Mouse (Mus musculus): Measurements from ENCODE around the gene Gpc6. TPM values are rescaled to one million over a fixed set of nuclear protein-coding genes. Genes with fewer than 3 reads are reported as not detected.

Gene Gpc6
- polyA plus RNA-seq, 1 experiment from 2014 or later: 86.1 TPM

DNA sequence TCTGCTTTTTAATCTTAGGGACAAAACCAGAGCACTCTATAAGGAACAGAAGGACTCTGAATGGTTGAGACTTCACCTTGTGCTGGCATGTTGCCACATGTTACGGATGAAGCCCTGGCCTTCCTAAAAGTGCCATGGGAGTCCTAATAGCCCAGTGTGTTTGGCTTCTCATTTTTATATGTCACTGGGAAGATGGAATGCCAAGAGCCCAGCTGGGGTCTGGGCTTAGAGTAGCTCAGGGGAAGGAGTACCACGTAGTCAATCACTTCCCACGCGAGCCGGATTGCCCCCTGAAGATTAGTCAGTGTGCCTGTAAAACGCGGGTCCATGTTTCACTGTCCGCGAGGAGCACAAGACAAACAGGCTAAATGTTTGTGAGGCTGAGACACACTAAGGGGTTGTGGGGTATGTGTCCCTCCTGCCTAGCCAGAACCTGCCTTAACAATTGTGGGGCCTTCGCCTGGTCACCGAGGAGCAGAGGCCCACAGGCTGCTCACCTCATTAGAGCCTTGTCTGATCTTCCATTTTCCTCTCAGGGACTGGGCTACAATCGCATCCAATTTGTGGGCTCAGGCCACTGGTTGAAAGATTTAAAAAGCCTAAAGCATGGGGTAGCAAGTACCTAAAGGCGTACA lies 852.9 kb downstream of the Gpc6 start:
- 70% methylated on average over 13 of the region's 13 CpGs for WGBS
- 0 out of 2 replicates have a peak, but pooled peaks cover 2% of the 10 kb centered on the region for H3K4me1 ChIP-seq (ENCODE audit: control insufficient read depth, insufficient read depth, low read length)

DNA sequence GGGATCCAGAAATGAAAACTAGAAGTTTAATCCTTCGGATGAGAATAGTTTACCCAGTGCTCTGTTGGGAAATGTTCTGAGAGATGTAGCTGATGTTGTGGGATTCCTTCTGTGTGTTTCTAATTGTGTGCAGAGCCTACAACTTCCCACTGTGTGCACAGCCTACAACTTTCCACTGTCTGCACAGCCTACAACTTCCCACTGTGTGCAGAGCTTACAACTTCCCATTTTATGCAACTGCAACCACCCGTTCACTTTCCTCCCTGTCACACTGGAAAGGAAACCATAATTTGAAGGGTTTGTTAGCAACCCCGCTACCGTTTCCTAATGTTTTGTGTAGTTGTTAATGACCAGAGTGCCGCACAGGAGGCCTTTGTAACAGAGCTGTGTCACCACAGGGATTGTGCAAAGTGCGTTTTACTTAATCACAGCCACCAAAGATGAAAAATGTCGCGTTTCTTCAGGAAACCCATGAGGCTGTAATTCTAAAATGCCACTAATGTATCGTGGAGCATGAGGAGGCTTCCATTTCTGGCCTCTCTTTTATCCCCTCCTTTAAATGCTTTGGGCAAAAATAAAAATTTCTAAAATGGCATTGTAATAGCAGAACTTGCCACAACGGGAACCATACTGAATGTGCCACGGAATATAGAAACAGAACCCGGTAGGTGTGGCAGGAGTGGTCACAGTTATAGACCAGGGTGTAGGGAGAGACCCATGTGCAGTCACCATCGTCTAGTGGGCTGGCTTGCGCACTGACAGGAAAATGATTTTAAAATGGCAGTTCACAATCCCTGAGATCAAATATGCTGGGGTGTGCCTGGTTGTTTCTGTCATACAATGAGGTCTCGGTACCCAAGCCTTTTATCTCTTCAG lies 853.7 kb downstream of the Gpc6 start:
- ATAC-seq (ENCODE audit: insufficient number of reproducible peaks, insufficient read depth, low FRiP score, low read depth): no peak
- Histone ChIP-seq H3K9ac (replicated peaks; ENCODE audit: low read depth, low read length) (no peak overlapping the region), H3K27ac (ENCODE audit: low read length) (no peak overlapping the region), H3K4me2 (replicated peaks; ENCODE audit: low read depth, low read length) (no peak overlapping the region), H3K27me3 (ENCODE audit: control insufficient read depth, insufficient read depth, low read length) (no peaks in the 10 kb centered on the region), H3K36me3 (ENCODE audit: control insufficient read depth, insufficient read depth, low read length) (no peaks in the 10 kb centered on the region), H3K9me3 (ENCODE audit: control insufficient read depth, low read depth, low read length) (no peaks in the 10 kb centered on the region), H3K4me1 (ENCODE audit: control insufficient read depth, insufficient read depth, low read length) (0 out of 2 replicates have a peak, but pooled peaks cover 2% of the 10 kb centered on the region), H3K4me3 (ENCODE audit: low read depth, low read length) (no peak overlapping the region)
- 80% methylated on average over 15 of the region's 15 CpGs for WGBS

More for the DNA sequence above, 852.9 kb downstream of the Gpc6 start:
- Histone ChIP-seq H3K9ac (replicated peaks; ENCODE audit: low read depth, low read length) (no peak overlapping the region), H3K9me3 (ENCODE audit: control insufficient read depth, low read depth, low read length) (no peaks in the 10 kb centered on the region), H3K27ac (ENCODE audit: low read length) (no peak overlapping the region), H3K36me3 (ENCODE audit: control insufficient read depth, insufficient read depth, low read length) (no peaks in the 10 kb centered on the region), H3K4me3 (ENCODE audit: low read depth, low read length) (no peak overlapping the region), H3K4me2 (replicated peaks; ENCODE audit: low read depth, low read length) (no peak overlapping the region), H3K27me3 (ENCODE audit: control insufficient read depth, insufficient read depth, low read length) (no peaks in the 10 kb centered on the region)
- ATAC-seq (ENCODE audit: insufficient number of reproducible peaks, insufficient read depth, low FRiP score, low read depth): no peak

DNA sequence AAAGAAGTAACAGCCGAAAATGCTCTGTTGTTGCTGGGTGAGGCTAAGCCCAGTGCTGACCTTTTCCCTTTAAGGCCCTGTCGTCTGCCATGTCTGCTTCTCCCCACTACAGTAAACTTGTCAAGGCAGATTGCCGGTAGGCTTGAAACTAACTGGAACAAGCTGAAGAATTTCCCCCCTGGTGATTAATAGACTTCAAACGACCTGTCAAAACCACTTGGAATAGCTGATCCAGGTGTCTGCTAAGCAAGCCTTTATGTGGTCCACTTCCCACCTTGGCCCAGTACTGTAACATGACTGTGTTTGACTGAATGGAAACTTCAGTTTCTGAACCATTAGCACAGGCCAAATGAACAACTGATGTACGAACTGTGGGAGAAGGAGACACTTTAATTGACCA lies 856.6 kb downstream of the Gpc6 start:
- H3K9me3 ChIP-seq (ENCODE audit: control insufficient read depth, low read depth, low read length): no peaks in the 10 kb centered on the region
- no peak overlapping the region for H3K27ac ChIP-seq (ENCODE audit: low read length)
- H3K4me2 ChIP-seq (replicated peaks; ENCODE audit: low read depth, low read length): no peak overlapping the region
- no peaks in the 10 kb centered on the region for H3K36me3 ChIP-seq (ENCODE audit: control insufficient read depth, insufficient read depth, low read length)
- H3K9ac ChIP-seq (replicated peaks; ENCODE audit: low read depth, low read length): no peak overlapping the region
- no peak for ATAC-seq (ENCODE audit: insufficient number of reproducible peaks, insufficient read depth, low FRiP score, low read depth)
- 0 out of 2 replicates have a peak, but pooled peaks cover 2% of the 10 kb centered on the region for H3K4me1 ChIP-seq (ENCODE audit: control insufficient read depth, insufficient read depth, low read length)
- H3K4me3 ChIP-seq (ENCODE audit: low read depth, low read length): no peak overlapping the region
- no peaks in the 10 kb centered on the region for H3K27me3 ChIP-seq (ENCODE audit: control insufficient read depth, insufficient read depth, low read length)
- 44% methylated on average over 5 of the region's 5 CpGs for WGBS

DNA sequence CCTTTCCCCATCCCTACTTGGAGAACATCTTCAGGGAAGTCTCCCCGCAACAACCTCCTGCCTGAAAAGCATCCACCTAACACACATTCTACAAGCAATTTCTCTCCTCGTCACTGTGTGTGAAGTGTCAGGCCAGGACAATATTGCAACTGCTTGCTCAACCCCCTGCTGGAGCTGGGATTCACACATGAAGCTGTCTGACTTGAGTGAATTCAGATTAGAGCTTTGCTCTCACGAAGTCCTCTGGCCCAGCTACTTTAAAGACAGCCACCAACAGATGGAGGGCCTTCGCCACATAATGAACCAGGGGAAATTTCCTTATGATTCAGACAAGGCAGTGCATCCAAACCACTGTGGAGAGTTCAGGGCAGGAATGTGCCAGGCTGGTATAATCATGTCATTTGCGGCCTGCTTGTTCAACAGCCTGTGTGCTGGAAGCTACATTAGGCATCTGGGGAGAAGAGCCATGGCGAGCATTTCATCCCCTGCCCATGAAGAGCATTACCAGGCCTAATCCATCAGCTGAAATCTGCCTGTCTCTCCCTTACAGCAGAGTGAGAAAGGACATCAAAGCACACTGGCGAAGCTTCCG lies 858.7 kb downstream of the Gpc6 start:
- WGBS: 79% methylated on average over 8 of the region's 8 CpGs
- H3K4me3 ChIP-seq (ENCODE audit: low read depth, low read length): no peak overlapping the region
- H3K27ac ChIP-seq (ENCODE audit: low read length): no peak overlapping the region
- no peak overlapping the region for H3K9ac ChIP-seq (replicated peaks; ENCODE audit: low read depth, low read length)
- H3K9me3 ChIP-seq (ENCODE audit: control insufficient read depth, low read depth, low read length): no peaks in the 10 kb centered on the region
- no peak overlapping the region for H3K4me2 ChIP-seq (replicated peaks; ENCODE audit: low read depth, low read length)
- H3K27me3 ChIP-seq (ENCODE audit: control insufficient read depth, insufficient read depth, low read length): no peaks in the 10 kb centered on the region
- H3K4me1 ChIP-seq (ENCODE audit: control insufficient read depth, insufficient read depth, low read length): 0 out of 2 replicates have a peak, but pooled peaks cover 2% of the 10 kb centered on the region
- ATAC-seq (ENCODE audit: insufficient number of reproducible peaks, insufficient read depth, low FRiP score, low read depth): no peak
- H3K36me3 ChIP-seq (ENCODE audit: control insufficient read depth, insufficient read depth, low read length): no peaks in the 10 kb centered on the region

DNA sequence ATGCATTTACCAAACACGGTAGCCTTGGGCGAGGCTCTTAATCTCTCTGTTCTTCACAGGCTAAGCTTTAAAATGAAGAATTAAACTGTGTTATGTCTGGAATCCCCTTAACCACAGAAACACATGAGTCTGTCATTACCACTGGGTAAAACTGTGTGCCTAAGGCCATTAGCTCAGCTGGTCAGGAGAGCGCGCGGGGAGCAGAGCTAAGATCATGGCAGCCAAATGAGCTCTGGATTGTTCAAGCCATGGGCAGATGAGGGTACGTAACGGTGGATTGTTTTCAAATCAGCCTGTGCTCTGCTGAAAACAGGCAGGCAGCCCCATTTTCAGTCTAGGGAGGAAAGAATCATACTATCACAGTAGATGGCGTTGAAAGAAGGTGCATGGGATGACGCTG lies 859.8 kb downstream of the Gpc6 start:
- 0 out of 2 replicates have a peak, but pooled peaks cover 2% of the 10 kb centered on the region for H3K4me1 ChIP-seq (ENCODE audit: control insufficient read depth, insufficient read depth, low read length)
- no peak overlapping the region for H3K4me3 ChIP-seq (ENCODE audit: low read depth, low read length)
- ATAC-seq (ENCODE audit: insufficient number of reproducible peaks, insufficient read depth, low FRiP score, low read depth): no peak
- no peaks in the 10 kb centered on the region for H3K27me3 ChIP-seq (ENCODE audit: control insufficient read depth, insufficient read depth, low read length)
- no peak overlapping the region for H3K27ac ChIP-seq (ENCODE audit: low read length)
- WGBS: 93% methylated on average over 9 of the region's 9 CpGs
- H3K9me3 ChIP-seq (ENCODE audit: control insufficient read depth, low read depth, low read length): no peaks in the 10 kb centered on the region
- H3K9ac ChIP-seq (replicated peaks; ENCODE audit: low read depth, low read length): no peak overlapping the region
- H3K36me3 ChIP-seq (ENCODE audit: control insufficient read depth, insufficient read depth, low read length): no peaks in the 10 kb centered on the region
- no peak overlapping the region for H3K4me2 ChIP-seq (replicated peaks; ENCODE audit: low read depth, low read length)

DNA sequence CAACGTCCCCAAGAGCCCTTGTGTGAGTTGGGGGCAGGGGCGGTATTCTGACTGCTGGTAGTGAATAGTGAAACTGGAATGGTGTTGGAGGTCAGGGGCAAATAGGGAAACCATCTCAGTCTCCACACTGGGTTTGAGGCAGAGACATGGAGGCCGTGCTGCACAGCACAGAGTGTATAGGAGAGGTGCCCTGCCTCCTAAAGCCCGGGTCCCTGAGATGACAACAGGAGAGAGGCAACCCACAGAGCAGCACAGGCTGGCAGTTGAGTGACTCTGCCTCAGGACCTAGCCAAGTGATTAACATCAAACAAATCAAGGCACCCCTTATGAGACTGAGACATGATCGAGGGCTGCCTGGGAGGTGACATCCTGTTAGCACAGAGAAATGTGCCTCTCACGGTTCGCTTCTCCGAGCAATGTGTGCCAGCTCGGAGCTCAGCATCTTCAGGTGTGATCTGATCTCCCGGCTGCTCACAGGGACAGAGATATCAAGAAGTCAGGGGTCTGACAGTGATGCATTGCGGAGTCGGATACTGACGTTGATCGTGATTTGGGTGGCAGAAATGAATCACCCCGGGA lies 860.5 kb downstream of the Gpc6 start:
- H3K9me3 ChIP-seq (ENCODE audit: control insufficient read depth, low read depth, low read length): no peaks in the 10 kb centered on the region
- no peaks in the 10 kb centered on the region for H3K36me3 ChIP-seq (ENCODE audit: control insufficient read depth, insufficient read depth, low read length)
- 75% methylated on average over 15 of the region's 15 CpGs for WGBS
- H3K4me3 ChIP-seq (ENCODE audit: low read depth, low read length): no peak overlapping the region
- no peak overlapping the region for H3K9ac ChIP-seq (replicated peaks; ENCODE audit: low read depth, low read length)
- no peaks in the 10 kb centered on the region for H3K27me3 ChIP-seq (ENCODE audit: control insufficient read depth, insufficient read depth, low read length)
- H3K4me2 ChIP-seq (replicated peaks; ENCODE audit: low read depth, low read length): no peak overlapping the region
- H3K27ac ChIP-seq (ENCODE audit: low read length): no peak overlapping the region
- no peak for ATAC-seq (ENCODE audit: insufficient number of reproducible peaks, insufficient read depth, low FRiP score, low read depth)
- H3K4me1 ChIP-seq (ENCODE audit: control insufficient read depth, insufficient read depth, low read length): 0 out of 2 replicates have a peak, but pooled peaks cover 2% of the 10 kb centered on the region

DNA sequence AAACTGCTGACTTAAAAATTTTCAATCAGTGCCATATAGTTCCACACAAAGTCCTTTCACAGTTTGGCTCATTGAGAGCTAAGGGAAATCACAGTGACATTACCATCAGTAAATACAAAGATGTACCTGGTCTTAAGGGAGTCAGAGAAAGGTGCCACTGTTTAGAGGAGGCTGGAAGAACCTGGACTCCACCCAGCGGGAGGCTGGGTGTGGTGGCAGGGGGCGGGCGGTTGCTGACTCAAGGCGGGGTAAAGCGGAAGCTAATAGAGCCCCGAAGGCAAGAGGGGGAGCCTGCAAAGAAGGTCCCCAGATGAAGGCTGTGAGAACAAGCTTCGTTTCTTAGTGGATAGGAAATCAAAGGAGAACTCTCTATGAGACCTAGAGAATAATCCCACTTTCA lies 861.5 kb downstream of the Gpc6 start:
- H3K36me3 ChIP-seq (ENCODE audit: control insufficient read depth, insufficient read depth, low read length): no peaks in the 10 kb centered on the region
- no peak overlapping the region for H3K4me2 ChIP-seq (replicated peaks; ENCODE audit: low read depth, low read length)
- H3K27me3 ChIP-seq (ENCODE audit: control insufficient read depth, insufficient read depth, low read length): no peaks in the 10 kb centered on the region
- WGBS: 58% methylated on average over 7 of the region's 7 CpGs
- ATAC-seq (ENCODE audit: insufficient number of reproducible peaks, insufficient read depth, low FRiP score, low read depth): no peak
- H3K9ac ChIP-seq (replicated peaks; ENCODE audit: low read depth, low read length): no peak overlapping the region
- no peak overlapping the region for H3K4me3 ChIP-seq (ENCODE audit: low read depth, low read length)
- H3K4me1 ChIP-seq (ENCODE audit: control insufficient read depth, insufficient read depth, low read length): 0 out of 2 replicates have a peak, but pooled peaks cover 2% of the 10 kb centered on the region
- no peak overlapping the region for H3K27ac ChIP-seq (ENCODE audit: low read length)
- H3K9me3 ChIP-seq (ENCODE audit: control insufficient read depth, low read depth, low read length): no peaks in the 10 kb centered on the region

DNA sequence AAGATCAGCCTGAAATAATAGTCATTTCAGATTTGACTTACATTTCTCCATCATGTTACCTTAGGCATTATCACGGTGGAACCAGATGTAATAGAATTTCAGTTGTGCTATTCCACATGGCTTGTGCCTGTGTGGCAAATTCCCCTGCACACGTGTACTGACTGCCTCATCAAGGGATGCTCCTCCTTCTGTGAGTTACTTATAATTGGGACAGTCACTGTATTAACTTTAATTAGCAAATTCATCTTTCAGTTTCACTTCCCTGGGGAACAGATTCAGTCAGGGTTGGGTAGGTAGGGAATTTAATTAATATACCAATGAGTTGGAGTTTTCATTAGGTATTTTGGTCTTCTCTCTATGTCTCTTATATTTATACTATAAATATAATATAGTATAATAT lies 869.8 kb downstream of the Gpc6 start:
- no peak for ATAC-seq (ENCODE audit: insufficient number of reproducible peaks, insufficient read depth, low FRiP score, low read depth)

More for the DNA sequence above, 869.8 kb downstream of the Gpc6 start:
- Histone ChIP-seq H3K4me1 (ENCODE audit: control insufficient read depth, insufficient read depth, low read length) (no peaks in the 10 kb centered on the region), H3K4me3 (ENCODE audit: low read depth, low read length) (no peak overlapping the region), H3K9ac (replicated peaks; ENCODE audit: low read depth, low read length) (no peak overlapping the region), H3K27me3 (ENCODE audit: control insufficient read depth, insufficient read depth, low read length) (no peaks in the 10 kb centered on the region), H3K4me2 (replicated peaks; ENCODE audit: low read depth, low read length) (no peak overlapping the region), H3K27ac (ENCODE audit: low read length) (no peak overlapping the region), H3K36me3 (ENCODE audit: control insufficient read depth, insufficient read depth, low read length) (no peaks in the 10 kb centered on the region), H3K9me3 (ENCODE audit: control insufficient read depth, low read depth, low read length) (no peaks in the 10 kb centered on the region)
- WGBS: 89% methylated on average over 2 of the region's 2 CpGs

Measured in stomach, embryonic 14.5 days (tissue).